Mouse (Mus musculus): Measurements from ENCODE around the gene Odf3b. TPM values are rescaled to one million over a fixed set of nuclear protein-coding genes. Genes with fewer than 3 reads are reported as not detected.

Gene Odf3b
- polyA plus RNA-seq, 1 experiment: not detected

DNA sequence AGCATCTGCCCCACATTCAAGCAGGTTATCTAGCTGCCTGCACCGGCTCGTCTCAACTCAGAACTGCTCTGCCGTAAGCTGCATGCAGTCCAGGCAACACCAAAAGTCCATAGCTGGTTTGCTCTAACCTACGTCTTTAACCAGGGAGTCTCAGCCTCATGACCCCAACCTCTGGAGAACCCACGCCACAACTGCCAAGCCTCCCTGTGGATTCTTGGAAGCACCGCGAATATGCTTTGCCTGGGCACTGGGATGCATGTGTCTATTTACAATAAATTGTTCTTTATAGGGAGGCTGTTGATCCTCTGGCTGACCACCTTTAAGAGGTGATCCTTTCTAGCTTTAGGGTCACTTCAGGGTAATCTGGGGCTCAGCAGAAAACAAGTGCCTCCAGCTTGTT lies 6.5 kb downstream of the Odf3b start:
- TF ChIP-seq POLR2AphosphoS2 (IDR thresholded peaks at IDR 0.05; ENCODE audit: insufficient read length, low read depth) (peak; percentile 31), USF1 (IDR thresholded peaks at IDR 0.05; ENCODE audit: low read depth) (no peak), REST (IDR thresholded peaks at IDR 0.05; ENCODE audit: insufficient read depth, insufficient read length) (no peak)
- Histone ChIP-seq H3K27me3 (ENCODE audit: control insufficient read depth, insufficient read depth, insufficient read length) (peaks cover 13% of the 10 kb centered on the region), H3K4me3 (peak overlapping the region; percentile 44), H3K36me3 (ENCODE audit: control insufficient read depth, insufficient read depth) (peaks cover 42% of the 10 kb centered on the region), H3ac (ENCODE audit: control insufficient read depth, insufficient read length) (peak overlapping the region; percentile 34), H3K79me2 (ENCODE audit: control insufficient read depth, insufficient read depth) (no peaks in the 10 kb centered on the region), H3K4me2 (ENCODE audit: low read depth) (peak overlapping the region; percentile 83)

DNA sequence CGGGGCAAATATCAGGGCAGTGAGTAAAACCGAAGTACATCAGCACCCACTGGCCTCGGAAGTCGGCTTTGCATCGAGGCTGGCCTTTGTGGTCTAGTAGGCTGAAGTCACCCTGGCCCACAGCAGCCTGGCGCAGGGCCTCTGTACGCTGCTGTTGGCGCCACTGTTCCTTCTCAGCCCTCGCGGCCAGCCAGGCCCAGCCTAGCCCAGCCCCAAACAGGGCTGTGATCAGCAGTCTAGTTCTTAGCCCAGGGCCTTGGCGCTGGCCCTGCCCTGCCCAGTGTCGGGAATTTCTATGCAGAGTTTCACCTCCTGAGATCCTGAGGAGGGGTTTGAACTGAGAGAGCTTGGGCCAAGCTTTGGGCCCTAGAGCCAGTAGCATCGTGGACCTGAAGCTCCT lies 7.0 kb downstream of the Odf3b start:
- H3ac ChIP-seq (ENCODE audit: control insufficient read depth, insufficient read length): no peak overlapping the region
- no peaks in the 10 kb centered on the region for H3K79me2 ChIP-seq (ENCODE audit: control insufficient read depth, insufficient read depth)
- peaks cover 9% of the 10 kb centered on the region for H3K27me3 ChIP-seq (ENCODE audit: control insufficient read depth, insufficient read depth, insufficient read length)
- no peak for TF ChIP-seq MYOD1 (IDR thresholded peaks at IDR 0.05; ENCODE audit: control insufficient read depth in 1 of 3, insufficient read length in 2 of 3, low read depth in 2 of 3)
- TF ChIP-seq MYOG (IDR thresholded peaks at IDR 0.05; ENCODE audit: control insufficient read depth in 1 of 3, insufficient read depth in 1 of 3, insufficient read length in 2 of 3, low read depth in 2 of 3): no peak
- TF ChIP-seq TCF12 (IDR thresholded peaks at IDR 0.05; ENCODE audit: insufficient read depth, poor library complexity, severe bottlenecking): no peak
- TF ChIP-seq POLR2AphosphoS2 (IDR thresholded peaks at IDR 0.05; ENCODE audit: insufficient read length, low read depth): no peak
- no peak for TF ChIP-seq TCF3 (IDR thresholded peaks at IDR 0.05; ENCODE audit: insufficient read length, low read depth)
- TF ChIP-seq POLR2A (IDR thresholded peaks at IDR 0.05; ENCODE audit: insufficient read length, low read depth): no peak
- no peak for TF ChIP-seq MAX (IDR thresholded peaks at IDR 0.05; ENCODE audit: low read depth)
- no peak for TF ChIP-seq REST (IDR thresholded peaks at IDR 0.05; ENCODE audit: insufficient read depth, insufficient read length)
- TF ChIP-seq E2F4 (IDR thresholded peaks at IDR 0.05; ENCODE audit: insufficient read depth): no peak
- H3K4me2 ChIP-seq (ENCODE audit: low read depth): no peak overlapping the region
- no peak overlapping the region for H3K4me3 ChIP-seq
- peaks cover 46% of the 10 kb centered on the region for H3K36me3 ChIP-seq (ENCODE audit: control insufficient read depth, insufficient read depth)

DNA sequence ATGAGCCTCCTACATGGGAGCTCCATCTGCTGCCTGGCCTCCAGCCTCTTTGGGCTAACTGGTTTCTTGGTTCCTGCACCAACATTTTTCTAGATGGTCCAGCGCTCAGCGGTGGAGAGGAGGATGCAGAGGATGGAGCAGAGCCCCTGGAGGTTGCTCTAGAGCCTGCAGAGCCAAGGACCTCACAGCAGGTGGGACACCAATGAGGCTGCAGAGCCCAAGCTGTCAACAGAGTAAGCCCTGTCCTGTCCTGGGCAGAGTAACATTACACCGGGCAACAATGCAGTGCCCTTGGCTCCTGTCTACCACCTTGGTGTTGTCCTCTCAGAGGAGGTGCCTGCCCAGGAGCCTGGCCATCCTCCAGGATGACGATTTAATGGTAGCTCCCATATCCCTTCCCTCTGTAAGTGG lies 13.9 kb downstream of the Odf3b start:
- Histone ChIP-seq H3ac (ENCODE audit: control insufficient read depth, insufficient read length) (no peak overlapping the region), H3K79me2 (ENCODE audit: control insufficient read depth, insufficient read depth) (peaks cover 18% of the 10 kb centered on the region)
- no peak for TF ChIP-seq MYOD1 (IDR thresholded peaks at IDR 0.05; ENCODE audit: control insufficient read depth in 1 of 3, insufficient read length in 2 of 3, low read depth in 2 of 3)
- TF ChIP-seq E2F4 (IDR thresholded peaks at IDR 0.05; ENCODE audit: insufficient read depth): no peak
- no peak for TF ChIP-seq POLR2AphosphoS2 (IDR thresholded peaks at IDR 0.05; ENCODE audit: insufficient read length, low read depth)
- TF ChIP-seq MAX (IDR thresholded peaks at IDR 0.05; ENCODE audit: low read depth): no peak
- no peak for TF ChIP-seq TCF3 (IDR thresholded peaks at IDR 0.05; ENCODE audit: insufficient read length, low read depth)
- no peak for TF ChIP-seq POLR2A (IDR thresholded peaks at IDR 0.05; ENCODE audit: insufficient read length, low read depth)
- no peak for TF ChIP-seq SRF (IDR thresholded peaks at IDR 0.05; ENCODE audit: control insufficient read depth, insufficient read length, low read depth)
- no peak for TF ChIP-seq USF1 (IDR thresholded peaks at IDR 0.05; ENCODE audit: low read depth)
- TF ChIP-seq TCF12 (IDR thresholded peaks at IDR 0.05; ENCODE audit: insufficient read depth, poor library complexity, severe bottlenecking): no peak
- no peak for TF ChIP-seq CEBPB (IDR thresholded peaks at IDR 0.05; ENCODE audit: insufficient read depth, poor library complexity, severe bottlenecking)
- no peak for TF ChIP-seq REST (IDR thresholded peaks at IDR 0.05; ENCODE audit: insufficient read depth, insufficient read length)

GRCm38 (mm10) chr15:89363051-89363450 lies 16.0 kb downstream of the Odf3b start:
- no peak for TF ChIP-seq E2F4 (IDR thresholded peaks at IDR 0.05; ENCODE audit: insufficient read depth)
- TF ChIP-seq SRF (IDR thresholded peaks at IDR 0.05; ENCODE audit: control insufficient read depth, insufficient read length, low read depth): no peak
- no peak for TF ChIP-seq TCF12 (IDR thresholded peaks at IDR 0.05; ENCODE audit: insufficient read depth, poor library complexity, severe bottlenecking)
- TF ChIP-seq POLR2A (IDR thresholded peaks at IDR 0.05; ENCODE audit: insufficient read length, low read depth): no peak
- no peak for TF ChIP-seq USF1 (IDR thresholded peaks at IDR 0.05; ENCODE audit: low read depth)
- no peak for TF ChIP-seq TCF3 (IDR thresholded peaks at IDR 0.05; ENCODE audit: insufficient read length, low read depth)
- no peak for TF ChIP-seq POLR2AphosphoS2 (IDR thresholded peaks at IDR 0.05; ENCODE audit: insufficient read length, low read depth)
- no peak for TF ChIP-seq REST (IDR thresholded peaks at IDR 0.05; ENCODE audit: insufficient read depth, insufficient read length)
- no peak for TF ChIP-seq CEBPB (IDR thresholded peaks at IDR 0.05; ENCODE audit: insufficient read depth, poor library complexity, severe bottlenecking)
- H3K79me2 ChIP-seq (ENCODE audit: control insufficient read depth, insufficient read depth): peaks cover 39% of the 10 kb centered on the region
- peaks cover 83% of the 10 kb centered on the region for H3K36me3 ChIP-seq (ENCODE audit: control insufficient read depth, insufficient read depth)
- H3K4me2 ChIP-seq (ENCODE audit: low read depth): no peak overlapping the region
- no peak overlapping the region for H3K4me3 ChIP-seq
- H3K27me3 ChIP-seq (ENCODE audit: control insufficient read depth, insufficient read depth, insufficient read length): no peaks in the 10 kb centered on the region
- H3ac ChIP-seq (ENCODE audit: control insufficient read depth, insufficient read length): no peak overlapping the region

More for the DNA sequence above, 13.9 kb downstream of the Odf3b start:
- Histone ChIP-seq H3K4me3 (no peak overlapping the region), H3K4me2 (ENCODE audit: low read depth) (no peak overlapping the region), H3K27me3 (ENCODE audit: control insufficient read depth, insufficient read depth, insufficient read length) (no peaks in the 10 kb centered on the region), H3K36me3 (ENCODE audit: control insufficient read depth, insufficient read depth) (peaks cover 94% of the 10 kb centered on the region)

GRCm38 (mm10) chr15:89358784-89359183 lies 20.3 kb downstream of the Odf3b start:
- H3K36me3 ChIP-seq (ENCODE audit: control insufficient read depth, insufficient read depth): peaks cover 40% of the 10 kb centered on the region
- no peak overlapping the region for H3K4me3 ChIP-seq
- TF ChIP-seq REST (IDR thresholded peaks at IDR 0.05; ENCODE audit: insufficient read depth, insufficient read length) (no peak), POLR2A (IDR thresholded peaks at IDR 0.05; ENCODE audit: insufficient read length, low read depth) (no peak)
- H3K4me2 ChIP-seq (ENCODE audit: low read depth): no peak overlapping the region
- H3K79me2 ChIP-seq (ENCODE audit: control insufficient read depth, insufficient read depth): peaks cover 76% of the 10 kb centered on the region
- no peak overlapping the region for H3ac ChIP-seq (ENCODE audit: control insufficient read depth, insufficient read length)
- H3K27me3 ChIP-seq (ENCODE audit: control insufficient read depth, insufficient read depth, insufficient read length): no peaks in the 10 kb centered on the region
